Mouse (Mus musculus): ENCODE measurements around the gene Lrp8. TPM values are rescaled to one million over a fixed set of nuclear protein-coding genes. Genes with fewer than 3 reads are reported as not detected.

Gene Lrp8
- total RNA-seq, 2 experiments from 2014 or later = 83.4 to 107 TPM

DNA sequence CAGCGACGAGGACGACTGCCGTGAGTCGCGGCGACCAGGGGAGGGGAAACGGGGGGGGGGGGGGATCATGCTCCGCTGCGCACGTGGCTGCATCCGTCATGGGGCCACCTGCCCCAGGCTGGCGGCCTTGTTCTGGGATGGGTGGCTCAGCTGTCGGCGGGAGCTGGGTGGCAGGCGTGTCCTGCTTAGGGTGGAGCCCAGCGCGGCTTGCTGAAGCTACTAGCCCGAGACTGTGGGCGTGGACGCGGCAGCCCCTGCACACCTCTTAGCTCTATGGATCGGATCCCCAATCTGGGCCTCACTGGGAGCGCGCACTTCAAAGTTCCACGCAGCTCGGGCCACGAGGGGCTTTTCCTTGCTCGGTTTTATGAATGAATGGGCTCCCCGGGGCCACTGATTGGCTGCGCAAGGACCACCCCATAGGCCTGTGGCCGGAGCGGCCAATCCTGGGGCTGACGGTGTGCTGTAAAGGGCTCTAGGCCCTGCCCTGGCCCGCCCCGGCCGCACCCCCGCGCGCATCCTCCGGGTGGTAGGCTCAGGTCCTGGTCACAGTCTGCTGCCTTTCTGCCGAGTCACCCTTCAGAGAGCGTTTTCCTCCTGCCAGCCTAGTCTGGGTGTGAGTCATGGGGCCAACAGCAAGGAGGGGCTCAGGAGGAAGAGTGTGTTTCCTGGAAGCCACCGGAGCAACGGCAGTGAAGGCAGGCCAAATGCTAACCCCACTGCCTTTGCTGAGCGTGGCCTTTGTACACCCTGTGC, 1.5 kb downstream of the Lrp8 start:
- intact Hi-C loops (cut with DNase I) = loop anchor here (1.0 to 5.0 kb wide), 3 partner anchors 27 to 65 kb away; no protein-coding TSS in a partner anchor
- DNase-seq (ENCODE audit: low spot score in 2 of 2) = peak; percentile 66 to 72

DNA sequence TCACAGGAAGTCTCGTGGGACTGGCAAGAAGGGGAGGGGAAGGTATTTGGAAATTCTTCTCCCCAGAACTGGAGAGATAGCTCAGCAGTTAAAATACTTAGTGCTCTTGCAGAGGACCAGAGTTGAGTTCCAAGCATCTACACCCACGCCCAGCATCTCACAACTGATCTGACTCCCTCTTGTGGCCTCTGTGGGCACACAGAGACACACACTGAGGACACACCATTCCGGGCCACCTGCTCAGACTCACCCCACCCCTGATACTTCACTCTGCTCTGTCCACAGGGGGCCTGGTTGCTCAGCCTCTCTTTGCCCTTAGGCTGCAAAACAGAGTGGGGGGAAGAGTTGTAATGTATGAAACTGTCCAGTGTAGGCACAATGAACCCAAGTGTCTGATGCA, 3.4 kb downstream of the Lrp8 start:
- intact Hi-C loops (cut with DNase I) = no loop called here

DNA sequence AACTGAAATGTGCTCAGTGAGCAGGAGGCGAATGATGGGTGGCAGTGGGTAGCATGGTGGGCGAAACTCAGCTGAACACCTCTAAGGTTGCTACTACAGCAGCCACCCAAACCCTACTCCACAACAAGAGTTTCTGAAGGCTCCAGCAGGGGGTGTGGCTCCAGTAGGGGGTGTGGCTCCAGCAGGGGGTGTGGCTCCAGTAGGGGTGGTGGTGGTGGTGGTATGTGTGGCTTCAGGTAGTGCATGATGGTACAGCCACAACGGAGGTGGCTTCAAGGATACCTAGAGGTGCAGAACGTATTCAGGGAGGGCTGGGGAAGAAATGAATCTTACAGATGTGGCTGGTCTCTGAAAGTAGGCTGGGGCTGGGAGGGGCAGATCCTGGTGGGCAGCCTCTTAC, 5.7 kb downstream of the Lrp8 start:
- no peak for DNase-seq (ENCODE audit: low spot score in 2 of 2)
- intact Hi-C loops (cut with DNase I) = no loop called here

More for the DNA sequence above, 3.4 kb downstream of the Lrp8 start:
- DNase-seq (ENCODE audit: low spot score in 2 of 2) = no peak

GRCm38 (mm10) chr4:107808655-107809054, 6.6 kb downstream of the Lrp8 start:
- no peak for DNase-seq (ENCODE audit: low spot score in 2 of 2)
- intact Hi-C loops (cut with DNase I) = no loop called here

DNA sequence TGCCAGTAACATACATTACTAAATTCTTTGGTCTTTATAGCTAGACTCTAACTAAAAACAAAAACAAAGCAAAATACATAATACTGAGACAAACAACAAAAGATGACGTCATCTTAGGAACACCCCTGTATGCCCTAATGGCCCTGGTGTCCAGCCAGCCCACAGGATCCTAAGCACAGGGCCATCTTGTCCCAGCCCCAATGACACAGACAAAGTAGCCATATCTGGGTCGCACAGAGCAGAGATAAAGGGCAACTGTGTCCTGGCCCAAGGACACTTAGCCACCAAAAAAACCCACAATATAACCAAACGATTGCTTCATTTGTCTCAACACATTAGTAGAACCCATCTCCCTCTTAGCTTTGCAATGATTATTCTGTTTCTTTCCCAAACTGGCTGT, 8.9 kb downstream of the Lrp8 start:
- intact Hi-C loops (cut with DNase I) = no loop called here
- no peak for DNase-seq (ENCODE audit: low spot score in 2 of 2)

GRCm38 (mm10) chr4:107811716-107812330, 9.8 kb downstream of the Lrp8 start:
- no peak for DNase-seq (ENCODE audit: low spot score in 2 of 2)
- intact Hi-C loops (cut with DNase I) = no loop called here

- intact Hi-C loops (cut with DNase I) = no loop called here
- DNase-seq (ENCODE audit: low spot score in 2 of 2) = no peak
Observed at GRCm38 (mm10) chr4:107812336-107812735, 10.3 kb downstream of the Lrp8 start.

GRCm38 (mm10) chr4:107816459-107816858, 14.4 kb downstream of the Lrp8 start:
- intact Hi-C loops (cut with DNase I) = no loop called here
- DNase-seq (ENCODE audit: low spot score in 2 of 2) = peak; percentile 41 to 89

- DNase-seq (ENCODE audit: low spot score in 2 of 2) = peak in 1 of 2 experiments; percentile 70
- intact Hi-C loops (cut with DNase I) = no loop called here
Observed at GRCm38 (mm10) chr4:107817463-107817862, 15.4 kb downstream of the Lrp8 start.

GRCm38 (mm10) chr4:107819990-107820719, 18.1 kb downstream of the Lrp8 start:
- intact Hi-C loops (cut with DNase I) = no loop called here
- peak; percentile 56 to 74 for DNase-seq (ENCODE audit: low spot score in 2 of 2)

- DNase-seq (ENCODE audit: low spot score in 2 of 2) = no peak
- intact Hi-C loops (cut with DNase I) = no loop called here
Observed at GRCm38 (mm10) chr4:107820856-107821619, 19.0 kb downstream of the Lrp8 start.

GRCm38 (mm10) chr4:107822936-107823411, 20.9 kb downstream of the Lrp8 start:
- intact Hi-C loops (cut with DNase I) = no loop called here
- no peak for DNase-seq (ENCODE audit: low spot score in 2 of 2)

DNA sequence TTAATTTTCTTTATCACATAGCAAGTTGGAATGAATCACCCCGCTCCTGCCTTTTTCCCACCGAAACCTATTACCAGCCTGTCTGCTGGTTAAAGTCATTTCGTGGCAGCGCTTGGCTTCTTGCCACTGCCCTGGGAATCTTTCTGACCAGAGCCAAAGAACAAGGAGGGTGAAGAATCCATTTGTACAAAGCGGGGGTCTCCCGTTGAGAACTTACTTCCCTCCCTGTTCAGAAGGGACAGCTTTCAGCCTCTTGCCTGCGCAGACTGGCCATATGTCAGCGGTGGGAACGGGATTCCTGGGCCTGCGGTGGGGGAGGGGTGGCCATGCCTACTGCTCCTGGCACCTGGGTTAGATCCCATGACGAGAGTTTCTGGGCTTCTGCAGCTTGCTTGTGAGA, 21.4 kb downstream of the Lrp8 start:
- intact Hi-C loops (cut with DNase I) = no loop called here

GRCm38 (mm10) chr4:107828727-107829218, 26.7 kb downstream of the Lrp8 start:
- intact Hi-C loops (cut with DNase I) = no loop called here
- peak in 1 of 2 experiments; percentile 61 for DNase-seq (ENCODE audit: low spot score in 2 of 2)

More for the DNA sequence above, 21.4 kb downstream of the Lrp8 start:
- DNase-seq (ENCODE audit: low spot score in 2 of 2) = no peak

DNA sequence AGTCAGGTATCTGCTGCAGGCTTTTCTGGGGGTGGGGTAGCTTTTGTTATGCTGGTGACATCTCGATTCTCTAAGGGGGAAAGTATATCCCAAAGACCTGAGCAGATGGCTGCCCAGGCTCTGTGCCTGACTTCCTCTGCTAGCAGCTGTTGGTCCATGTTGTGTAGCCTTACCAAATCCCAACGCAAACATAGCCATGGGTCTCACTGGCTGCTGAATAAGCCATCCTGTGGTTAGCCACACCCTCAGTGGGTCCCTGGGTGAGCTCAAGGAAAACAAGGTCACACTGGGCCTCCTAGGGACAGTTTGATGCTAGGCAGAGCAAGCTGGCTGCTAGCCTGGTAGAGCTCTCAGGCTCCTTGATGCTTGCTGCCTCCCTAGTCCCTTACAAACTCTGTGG, 27.6 kb downstream of the Lrp8 start:
- peak in 1 of 2 experiments; percentile 51 for DNase-seq (ENCODE audit: low spot score in 2 of 2)
- intact Hi-C loops (cut with DNase I) = loop anchor here (1.0 kb wide), 1 partner anchor 26 kb away; no protein-coding TSS in a partner anchor

GRCm38 (mm10) chr4:107830189-107830588, 28.1 kb downstream of the Lrp8 start:
- peak; percentile 50 to 84 for DNase-seq (ENCODE audit: low spot score in 2 of 2)
- intact Hi-C loops (cut with DNase I) = loop anchor here (1.0 kb wide), 1 partner anchor 27 kb away; no protein-coding TSS in a partner anchor

DNA sequence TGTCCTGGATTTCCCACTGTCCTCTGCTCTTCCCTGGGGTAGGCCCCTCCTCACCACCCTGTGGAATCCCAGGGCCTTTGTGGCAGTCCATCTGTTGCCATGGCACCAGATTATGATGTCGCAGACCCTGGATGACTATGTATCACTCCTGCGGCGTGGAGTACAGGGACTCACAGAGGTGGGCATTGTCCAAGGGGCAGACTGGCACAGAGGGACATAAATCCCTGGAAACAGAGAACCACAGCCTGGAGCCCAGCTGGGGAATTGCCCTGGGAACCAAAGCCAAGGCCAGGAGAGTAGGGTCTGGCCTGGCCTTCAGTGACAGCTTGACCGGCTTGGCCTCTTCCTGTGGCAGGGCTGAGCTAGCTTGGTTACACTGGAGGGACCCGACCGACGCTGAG, 28.8 kb downstream of the Lrp8 start:
- intact Hi-C loops (cut with DNase I) = loop anchor here (1.0 kb wide), 1 partner anchor 28 kb away; no protein-coding TSS in a partner anchor
- DNase-seq (ENCODE audit: low spot score in 2 of 2) = no peak

GRCm38 (mm10) chr4:107831678-107832077, 29.6 kb downstream of the Lrp8 start:
- intact Hi-C loops (cut with DNase I) = no loop called here
- no peak for DNase-seq (ENCODE audit: low spot score in 2 of 2)

DNA sequence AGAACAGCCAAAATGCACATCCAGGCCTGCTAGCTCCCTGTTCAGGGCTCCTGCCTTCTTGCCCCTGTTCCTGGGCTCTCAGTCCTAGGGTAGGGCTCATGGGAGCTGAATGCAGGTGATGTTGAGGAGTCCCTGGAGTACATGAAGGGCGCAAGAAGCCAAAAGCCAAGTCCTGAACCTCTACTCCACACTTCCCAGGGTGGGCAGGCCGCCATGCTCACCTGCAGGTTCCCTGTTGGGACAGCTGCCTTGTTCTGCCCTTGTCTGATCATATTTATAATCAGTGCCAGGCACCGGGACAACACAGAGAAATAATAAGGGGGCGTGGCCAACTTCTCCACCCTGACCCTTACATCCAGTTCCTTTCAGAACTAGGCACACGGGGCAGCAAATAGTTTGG, 31.5 kb downstream of the Lrp8 start:
- intact Hi-C loops (cut with DNase I) = no loop called here
- DNase-seq (ENCODE audit: low spot score in 2 of 2) = no peak
